Mouse (Mus musculus): Measurements from ENCODE around the gene 4921511C20Rik.

Gene 4921511C20Rik

DNA sequence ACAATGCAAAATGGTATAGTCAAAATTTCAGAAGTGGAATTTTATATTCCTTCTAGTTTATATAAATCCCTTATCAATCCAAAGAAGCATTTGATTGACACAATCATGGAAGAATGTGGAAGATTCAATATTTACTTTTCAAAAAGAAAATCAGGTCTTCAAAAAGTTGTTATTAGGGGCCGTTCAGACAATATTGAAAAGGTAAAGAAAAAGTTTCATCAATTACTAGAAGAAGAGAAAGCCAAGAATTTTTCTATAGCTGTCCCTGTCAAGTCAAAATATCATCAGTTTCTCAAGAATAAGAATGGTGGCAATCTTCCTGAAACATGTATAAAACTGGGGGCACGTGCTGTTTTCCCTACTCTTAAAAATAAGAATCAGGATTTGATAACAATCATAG, at the start of gene 4921511C20Rik:
TSS of gene 4921511C20Rik (plus strand) at position 301 of the 400 bp plus-strand sequence.
- no peak for DNase-seq (ENCODE audit: low spot score in 2 of 2)
